Comparison of ENCODE assay signal across 9 mouse cellular contexts in genomic region chr10:3307752-3308151, GRCm38 (mm10). TPM values are rescaled to one million over a fixed set of nuclear protein-coding genes. Genes with fewer than 3 reads are reported as not detected.
DNase-seq lines count a peak whose midpoint lies in the region; ATAC-seq and TF ChIP-seq lines count a peak whose summit lies in the region.
"Had no signal": no experiment of that assay in that cellular context is flagged by ENCODE, and none has a peak within 500 bp of the region (broad histone marks: within the 10 kb centered on the region; RNA-seq: fewer than 3 reads in every experiment).

No protein-coding gene starts in this region.

- DNase-seq in hindbrain, embryonic 10.5 days (ENCODE audit: low spot score) = no peak
- peak; percentile 75 for DNase-seq in brain, embryonic 14.5 days (ENCODE audit: low read depth)
- DNase-seq in left cerebral cortex, postnatal 25 days (ENCODE audit: low spot score in 2 of 2) = peak; percentile 61 to 83
- DNase-seq in thymus, postnatal 4 days = no peak

- no peaks in the 10 kb centered on the region for H3K27me3 ChIP-seq in hindbrain, embryonic 16.5 days (replicated peaks; ENCODE audit: control insufficient read depth, insufficient read depth, low read length)
- H3K27me3 ChIP-seq in hindbrain, embryonic 10.5 days (ENCODE audit: insufficient read depth, poor library complexity, severe bottlenecking) = no peaks in the 10 kb centered on the region
- H3K27me3 ChIP-seq in liver, embryonic 12.5 days (replicated peaks) = no peaks in the 10 kb centered on the region
- H3K27me3 ChIP-seq: lung, embryonic 15.5 days had no signal

- no peak for TF ChIP-seq CTCF in brain, embryonic 14.5 days (IDR thresholded peaks at IDR 0.05; ENCODE audit: borderline replicate concordance, extremely low read depth, insufficient read depth, insufficient read length)

- H3K27ac ChIP-seq in hindbrain, embryonic 16.5 days (ENCODE audit: low read depth, low read length) = no peak overlapping the region
- no peak overlapping the region for H3K27ac ChIP-seq in hindbrain, embryonic 10.5 days
- no peak overlapping the region for H3K27ac ChIP-seq in liver, embryonic 12.5 days
- H3K27ac ChIP-seq: lung, embryonic 15.5 days had no signal

- intact Hi-C loops in left cerebral cortex, postnatal 25 days (cut with DNase I) = no loop called here

- WGBS in hindbrain, embryonic 16.5 days = 65% methylated on average over 2 of the region's 2 CpGs
- WGBS in hindbrain, embryonic 10.5 days = 82% methylated on average over 2 of the region's 2 CpGs
- 57% methylated on average over 2 of the region's 2 CpGs for whole genome bisulfite sequencing in liver, embryonic 12.5 days (ENCODE audit: insufficient replicate concordance)

- H3K4me2 ChIP-seq in hindbrain, embryonic 16.5 days (ENCODE audit: low read length) = no peak overlapping the region
- no peak overlapping the region for H3K4me2 ChIP-seq in liver, embryonic 12.5 days
- H3K4me2 ChIP-seq: lung, embryonic 15.5 days had no signal

- H3K9me3 ChIP-seq in hindbrain, embryonic 16.5 days (ENCODE audit: control insufficient read depth, low read length) = no peaks in the 10 kb centered on the region
- peaks cover 26% of the 10 kb centered on the region; the same call in 1 of the 2 replicates for H3K9me3 ChIP-seq in hindbrain, embryonic 10.5 days
- H3K9me3 ChIP-seq in liver, embryonic 12.5 days (replicated peaks) = no peaks in the 10 kb centered on the region
- H3K9me3 ChIP-seq: lung, embryonic 15.5 days had no signal

- H3K36me3 ChIP-seq in hindbrain, embryonic 16.5 days (ENCODE audit: control insufficient read depth, insufficient read depth, low read length) = no peaks in the 10 kb centered on the region
- H3K36me3 ChIP-seq in hindbrain, embryonic 10.5 days = no peaks in the 10 kb centered on the region
- no peaks in the 10 kb centered on the region for H3K36me3 ChIP-seq in liver, embryonic 12.5 days
- H3K36me3 ChIP-seq: lung, embryonic 15.5 days had no signal

- ATAC-seq in hindbrain, embryonic 16.5 days = peak; percentile 64
- peak; percentile 36 to 49; a peak in 2 of 4 replicates for ATAC-seq in hematopoietic stem cell, adult 5-6 weeks (replicated peaks in 1 of 2; ENCODE audit: insufficient read depth in 1 of 2, low FRiP score in 2 of 2, low TSS enrichment in 1 of 2, low read depth in 1 of 2, poor library complexity in 2 of 2, severe bottlenecking in 2 of 2)
- ATAC-seq in megakaryocyte, adult 5-6 weeks (ENCODE audit: poor library complexity, severe bottlenecking) = no peak
- ATAC-seq in liver, embryonic 12.5 days = no peak

- TF ChIP-seq POLR2A in brain, embryonic 14.5 days (IDR thresholded peaks at IDR 0.05; ENCODE audit: borderline replicate concordance, extremely low read depth, insufficient read depth, insufficient read length, poor library complexity, severe bottlenecking) = no peak

- H3K4me1 ChIP-seq in hindbrain, embryonic 16.5 days (ENCODE audit: control insufficient read depth, insufficient read depth, low read depth, low read length) = no peaks in the 10 kb centered on the region
- H3K4me1 ChIP-seq in hindbrain, embryonic 10.5 days (replicated peaks) = no peaks in the 10 kb centered on the region
- no peaks in the 10 kb centered on the region for H3K4me1 ChIP-seq in liver, embryonic 12.5 days

- H3K4me3 ChIP-seq in hindbrain, embryonic 16.5 days (ENCODE audit: low read length) = no peak overlapping the region
- H3K4me3 ChIP-seq in hindbrain, embryonic 10.5 days = no peak overlapping the region
- no peak overlapping the region for H3K4me3 ChIP-seq in liver, embryonic 12.5 days
- H3K4me3 ChIP-seq: lung, embryonic 15.5 days had no signal

- no peak overlapping the region for H3K9ac ChIP-seq in hindbrain, embryonic 16.5 days (ENCODE audit: low read depth, low read length)
- no peak overlapping the region for H3K9ac ChIP-seq in liver, embryonic 12.5 days
- H3K9ac ChIP-seq: lung, embryonic 15.5 days had no signal

RNA-seq across cellular contexts. Expression of gene H60c, which starts 40.2 kb away (rescaled TPM):
- polyA plus RNA-seq in hindbrain, embryonic 16.5 days (2015; fragmentation: Nextera tagmentation; extraction: Ambion mirVana) = not detected in 2 replicates
- polyA plus RNA-seq in hindbrain, embryonic 10.5 days (2016; fragmentation: Nextera tagmentation; extraction: Ambion mirVana) = not detected in 2 replicates
- polyA plus RNA-seq in brain, embryonic 14.5 days (2012; rRNA removed) = 0.24 and 0.44 TPM in 2 replicates
- total RNA-seq in hematopoietic stem cell, adult 5-6 weeks (2017) = not detected in 2 replicates
- total RNA-seq in left cerebral cortex, postnatal 25 days (2021) = not detected
- total RNA-seq in megakaryocyte, adult 5-6 weeks (2015) = not detected in 2 replicates
- total RNA-seq in megakaryocyte, adult 5-6 weeks (2017) = not detected in 2 replicates
- not detected in 2 replicates for polyA plus RNA-seq in liver, embryonic 12.5 days (2016; fragmentation: Nextera tagmentation; extraction: Ambion mirVana)

RNA-seq across cellular contexts. Expression of gene Ppp1r14c, which starts 58.1 kb away (rescaled TPM):
- polyA plus RNA-seq in hindbrain, embryonic 16.5 days (2015; fragmentation: Nextera tagmentation; extraction: Ambion mirVana) = 75.9 and 87.1 TPM in 2 replicates
- polyA plus RNA-seq in hindbrain, embryonic 10.5 days (2016; fragmentation: Nextera tagmentation; extraction: Ambion mirVana) = 3.5 and 6.0 TPM in 2 replicates
- 19.0 and 25.5 TPM in 2 replicates for polyA plus RNA-seq in brain, embryonic 14.5 days (2012; rRNA removed)
- total RNA-seq in hematopoietic stem cell, adult 5-6 weeks (2017) = not detected in 2 replicates
- 10 to 100 TPM; 19.8 to 20.5 TPM for total RNA-seq in left cerebral cortex, postnatal 25 days (2021)
- total RNA-seq in megakaryocyte, adult 5-6 weeks (2015) = 0.13 TPM in 1 of 2 replicates, not detected in the other
- not detected in 2 replicates for total RNA-seq in megakaryocyte, adult 5-6 weeks (2017)
- 0.19 and 0.30 TPM in 2 replicates for polyA plus RNA-seq in liver, embryonic 12.5 days (2016; fragmentation: Nextera tagmentation; extraction: Ambion mirVana)

Comparison
In these comparisons a context has a peak if more than half of its experiments do, and no peak if none do; other contexts are left out.
1. ATAC-seq: peak in hindbrain, embryonic 16.5 days (single experiment) and hematopoietic stem cell, adult 5-6 weeks (2 of 2); none in megakaryocyte, adult 5-6 weeks (single experiment) and liver, embryonic 12.5 days (single experiment).
2. DNase-seq: peak in brain, embryonic 14.5 days (single experiment) and left cerebral cortex, postnatal 25 days (2 of 2); none in hindbrain, embryonic 10.5 days (single experiment) and thymus, postnatal 4 days (single experiment).